Comparison of ENCODE assay signal across 18 mouse cellular contexts in the genomic region with DNA sequence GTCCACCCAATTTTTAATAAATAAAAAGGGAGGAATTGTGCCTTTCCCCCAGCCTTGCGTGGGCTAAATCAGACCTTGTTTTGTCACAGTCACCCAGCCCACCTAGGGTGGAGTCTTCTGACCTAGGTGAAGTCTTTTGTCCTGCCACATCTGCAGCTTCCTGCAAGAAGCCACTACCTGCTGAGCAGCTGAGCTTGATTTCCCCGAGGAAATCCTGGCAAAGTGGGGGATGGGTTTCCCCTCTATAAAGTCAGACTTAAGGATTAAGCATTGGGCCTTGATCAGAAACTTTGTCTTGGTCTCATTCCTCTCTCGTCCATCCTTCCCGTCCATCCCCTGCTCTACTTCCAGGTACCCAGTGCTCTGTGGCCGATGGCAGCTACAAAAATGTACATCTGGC.
"Had no signal": no experiment of that assay in that cellular context is flagged by ENCODE, and none has a peak within 500 bp of the region (broad histone marks: within the 10 kb centered on the region; RNA-seq: fewer than 3 reads in every experiment).

No protein-coding gene starts in this region.

- H3K36me3 ChIP-seq: midbrain, embryonic 10.5 days; neural tube, embryonic 13.5 days; neural tube, embryonic 15.5 days had no signal

- H3K27ac ChIP-seq: liver, embryonic 14.5 days; midbrain, embryonic 10.5 days; neural tube, embryonic 13.5 days; neural tube, embryonic 15.5 days had no signal

- H3K9ac ChIP-seq: liver, embryonic 14.5 days; lung, embryonic 14.5 days; neural tube, embryonic 13.5 days; neural tube, embryonic 15.5 days had no signal

- H3K4me1 ChIP-seq: midbrain, embryonic 10.5 days; neural tube, embryonic 13.5 days; neural tube, embryonic 15.5 days had no signal

- H3K27me3 ChIP-seq: neural tube, embryonic 13.5 days; neural tube, embryonic 15.5 days had no signal

- DNase-seq: lung, adult 18-20 months; lung, embryonic 14.5 days; lung, postnatal 10 days; lung, postnatal 4 days; midbrain, embryonic 14.5 days; retina, postnatal 1 day; right cerebral cortex, adult 18-20 months; right cerebral cortex, postnatal 25 days; right cerebral cortex, postnatal 4 days; spleen, adult 18-20 months; thymus, adult 18-20 months; thymus, postnatal 14 days; thymus, postnatal 36 days had no signal

- H3K4me3 ChIP-seq: midbrain, embryonic 10.5 days; myocyte; neural tube, embryonic 13.5 days; neural tube, embryonic 15.5 days had no signal

- H3K9me3 ChIP-seq: neural tube, embryonic 13.5 days; neural tube, embryonic 15.5 days had no signal
